7 mouse cellular contexts compared by ENCODE assay signal in genomic region chr1:58950899-58951648, GRCm38 (mm10). TPM values are rescaled to one million over a fixed set of nuclear protein-coding genes. Genes with fewer than 3 reads are reported as not detected.
DNase-seq lines count a peak whose midpoint lies in the region; ATAC-seq lines count a peak whose summit lies in the region.

No protein-coding gene starts in this region.

- WGBS in lung, embryonic 15.5 days, result 20% methylated on average over 8 of the region's 8 CpGs
- 37% methylated on average over 8 of the region's 8 CpGs for whole genome bisulfite sequencing in midbrain, embryonic 14.5 days

- H3K36me3 ChIP-seq in lung, embryonic 15.5 days, result peaks cover 2% of the 10 kb centered on the region; the same call in 1 of the 2 replicates
- H3K36me3 ChIP-seq in midbrain, embryonic 14.5 days (ENCODE audit: control insufficient read depth, insufficient read depth, low read length), result peaks cover 5% of the 10 kb centered on the region

- H3K4me2 ChIP-seq in lung, embryonic 15.5 days, result no peak overlapping the region
- H3K4me2 ChIP-seq in midbrain, embryonic 14.5 days (ENCODE audit: low read length), result no peak overlapping the region

- peak; percentile 85 for DNase-seq in adrenal gland, postnatal 14 days
- DNase-seq in fibroblast of lung, adult 2 months (ENCODE audit: low read depth), result peak; percentile 80
- DNase-seq in kidney, adult 9 months, result peak; percentile 86
- no peak for DNase-seq in left cerebral cortex, adult 8-10 months (ENCODE audit: low spot score in 2 of 2)
- no peak for DNase-seq in midbrain, embryonic 14.5 days
- DNase-seq in spleen, adult 18-20 months, result no peak

- H3K4me1 ChIP-seq in lung, embryonic 15.5 days, result peaks cover 20% of the 10 kb centered on the region
- H3K4me1 ChIP-seq in midbrain, embryonic 14.5 days (ENCODE audit: control insufficient read depth, insufficient read depth, low read length), result no peaks in the 10 kb centered on the region

- H3K4me3 ChIP-seq in lung, embryonic 15.5 days, result no peak overlapping the region
- no peak overlapping the region for H3K4me3 ChIP-seq in midbrain, embryonic 14.5 days (replicated peaks; ENCODE audit: low read depth, low read length)

- H3K27me3 ChIP-seq in lung, embryonic 15.5 days, result no peaks in the 10 kb centered on the region
- no peaks in the 10 kb centered on the region for H3K27me3 ChIP-seq in midbrain, embryonic 14.5 days (ENCODE audit: control insufficient read depth, insufficient read depth, low read length)

- ATAC-seq in lung, embryonic 15.5 days (ENCODE audit: borderline replicate concordance, extremely low read depth, low FRiP score, low TSS enrichment), result peak; percentile 80
- no peak for ATAC-seq in midbrain, embryonic 14.5 days (ENCODE audit: low FRiP score, low TSS enrichment)

- H3K9me3 ChIP-seq in lung, embryonic 15.5 days, result no peaks in the 10 kb centered on the region
- H3K9me3 ChIP-seq in midbrain, embryonic 14.5 days (ENCODE audit: control insufficient read depth, low read length), result no peaks in the 10 kb centered on the region

- no peak overlapping the region for H3K9ac ChIP-seq in lung, embryonic 15.5 days
- no peak overlapping the region for H3K9ac ChIP-seq in midbrain, embryonic 14.5 days (replicated peaks; ENCODE audit: low read length)

- H3K27ac ChIP-seq in lung, embryonic 15.5 days, result peak overlapping the region; percentile 33
- H3K27ac ChIP-seq in midbrain, embryonic 14.5 days (replicated peaks; ENCODE audit: low read depth, low read length), result no peak overlapping the region

RNA-seq across cellular contexts. Expression of gene Trak2, which starts 22.2 kb away (rescaled TPM):
- 44.5 and 55.7 TPM in 2 replicates for total RNA-seq in adrenal gland, postnatal 14 days (2021)
- polyA plus RNA-seq in lung, embryonic 15.5 days (2015; fragmentation: Nextera tagmentation; extraction: Ambion mirVana), result 14.0 and 14.6 TPM in 2 replicates
- total RNA-seq in left cerebral cortex, adult 8-10 months (2022), result 100 to 1,000 TPM; 114 to 140 (median 123) TPM
- polyA plus RNA-seq in midbrain, embryonic 14.5 days (2014; fragmentation: Nextera tagmentation; extraction: Ambion mirVana), result 15.4 and 18.2 TPM in 2 replicates

RNA-seq across cellular contexts. Expression of gene Stradb, which starts 22.2 kb away (rescaled TPM):
- total RNA-seq in adrenal gland, postnatal 14 days (2021), result 40.0 and 51.1 TPM in 2 replicates
- 22.3 and 27.9 TPM in 2 replicates for polyA plus RNA-seq in lung, embryonic 15.5 days (2015; fragmentation: Nextera tagmentation; extraction: Ambion mirVana)
- total RNA-seq in left cerebral cortex, adult 8-10 months (2022), result 10 to 100 TPM; 38.5 to 52.3 (median 47.0) TPM
- 101 and 115 TPM in 2 replicates for polyA plus RNA-seq in midbrain, embryonic 14.5 days (2014; fragmentation: Nextera tagmentation; extraction: Ambion mirVana)

Comparison
In these comparisons a context has a peak if more than half of its experiments do, and no peak if none do; other contexts are left out.
1. DNase-seq: peak in adrenal gland, postnatal 14 days (single experiment), fibroblast of lung, adult 2 months (single experiment) and kidney, adult 9 months (single experiment); none in left cerebral cortex, adult 8-10 months (0 of 2), midbrain, embryonic 14.5 days (single experiment) and spleen, adult 18-20 months (0 of 2).